Mouse (Mus musculus) layer of hippocampus, adult 18-20 months (tissue): ENCODE data around the gene Sva. TPM values are rescaled to one million over a fixed set of nuclear protein-coding genes. Genes with fewer than 3 reads are reported as not detected.

Experiments
- DNase-seq, 2 experiments: peaks; one replicate each; pipeline ENCODE4 v3.0.0; 2022; ENCODE audit warnings: low spot score in 2 of 2
- long read RNA-seq: library from polyadenylated mRNA; stranded (forward); transcript quantifications from one replicate; pipeline ENCODE4 v2.0.0, GENCODE M21; 2021
- total RNA-seq, 2 experiments: library from RNA; stranded (reverse); gene quantifications; 2 replicates each; pipeline ENCODE4 v1.2.3; 2021

Sva gene
- total RNA-seq, result not detected
- long read RNA-seq, result 0 reads

DNA sequence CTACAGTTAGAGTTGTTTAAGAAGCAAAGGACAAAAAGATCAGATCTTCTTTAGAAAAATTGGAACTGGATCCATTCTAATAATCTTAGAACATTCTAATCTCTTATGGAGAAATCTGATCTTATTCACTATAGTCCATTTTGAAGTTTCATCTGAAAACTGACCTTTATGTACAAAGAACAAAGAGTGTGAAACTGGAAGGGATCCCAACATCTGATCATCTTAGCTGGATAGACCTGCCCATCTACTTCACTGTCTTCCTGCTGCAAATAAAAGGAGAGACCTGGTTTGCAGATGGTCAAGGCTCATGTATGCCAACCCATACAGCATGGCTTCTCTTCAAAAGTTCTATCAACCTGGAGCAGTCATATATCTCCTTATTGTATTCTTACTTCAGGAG, at the start of gene Sva:
TSS of gene Sva (plus strand) at position 301 of the 400 bp plus-strand sequence.
- DNase-seq, result no peak

Other genes starting within 250 kb of the Sva start
- gene Pip, start 190.9 kb upstream of the Sva start, total RNA-seq, result not detected
- not detected for gene Sval2, start 185.4 kb upstream of the Sva start, total RNA-seq
- gene Sval1, start 86.8 kb upstream of the Sva start, total RNA-seq, result not detected
- gene Sval3, start 70.3 kb upstream of the Sva start, total RNA-seq, result not detected
- gene Tas2r139, start 102.5 kb downstream of the Sva start, total RNA-seq, result not detected
- gene Tas2r144, start 176.9 kb downstream of the Sva start, total RNA-seq, result not detected
- gene Gstk1, start 207.5 kb downstream of the Sva start, total RNA-seq, result 10 to 100 TPM; 10.3 to 13.3 TPM
- not detected for gene Tmem139, start 223.6 kb downstream of the Sva start, total RNA-seq
- gene Casp2, start 226.6 kb downstream of the Sva start, total RNA-seq, result 10 to 100 TPM; 17.4 to 24.0 TPM
- gene Clcn1, start 248.3 kb downstream of the Sva start, total RNA-seq, result 1 to 10 TPM; 2.8 to 3.6 TPM